Mouse (Mus musculus): ENCODE results near the gene Rhbdd2. TPM values are rescaled to one million over a fixed set of nuclear protein-coding genes. Genes with fewer than 3 reads are reported as not detected.
"Not testable (repeated sequence)": the region's sequence is repeated elsewhere in the genome, so short reads cannot be mapped to it uniquely, and the experiment has no call there.

Gene Rhbdd2
- total RNA-seq (2021) (10 to 100 TPM; 18.2 to 23.9 TPM), polyA plus RNA-seq (2012; rRNA removed) (23.0 and 27.6 TPM in 2 replicates)
- long read RNA-seq, full-length matches to known transcripts = 15 of 17 reads
- long read RNA-seq, partial matches to known transcripts = 0 of 17 reads
- long read RNA-seq, other reads (novel, unspliced or antisense) = 2 of 17 reads

DNA sequence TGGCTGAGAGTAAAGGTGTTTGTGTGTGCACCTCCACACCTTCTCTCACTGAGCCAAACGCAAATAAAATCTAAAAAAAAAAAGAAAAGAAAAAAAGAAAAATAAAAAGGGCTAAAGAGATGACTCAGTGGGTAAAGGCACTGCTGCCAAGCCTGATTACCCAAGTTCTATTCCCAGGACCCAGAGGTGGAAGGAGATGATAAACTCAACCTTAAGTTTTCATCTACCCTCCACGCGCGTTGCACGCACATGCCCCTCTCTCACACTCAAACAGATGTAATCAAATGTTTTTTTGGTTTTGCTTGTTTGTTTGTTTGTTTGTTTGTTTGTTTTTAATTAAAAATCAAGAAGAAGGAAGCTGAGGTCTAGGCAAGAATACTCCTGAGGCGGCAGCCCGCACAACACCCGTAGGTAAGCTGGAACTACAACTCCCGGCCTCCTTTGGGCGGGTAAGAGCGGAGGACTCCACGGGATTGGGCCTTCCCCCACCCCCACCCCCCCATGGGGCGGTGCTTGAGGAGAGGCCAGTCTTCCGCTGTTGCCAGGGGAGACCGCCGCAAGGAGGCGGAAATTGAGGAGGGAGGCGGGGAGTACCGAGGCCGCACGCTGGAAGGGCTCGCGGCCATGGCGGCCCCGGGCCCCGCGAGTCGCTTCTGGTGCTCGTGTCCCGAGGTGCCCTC, at the start of gene Rhbdd2:
TSS of gene Rhbdd2 (plus strand) at position 502 of the 680 bp plus-strand sequence.
- WGBS = 12% methylated on average over 30 of the region's 30 CpGs
- no peaks in the 10 kb centered on the region for H3K79me2 ChIP-seq (replicated peaks; ENCODE audit: control insufficient read depth, insufficient read depth, low read length)
- H3K36me3 ChIP-seq (ENCODE audit: control insufficient read depth, insufficient read depth, low read length) = no peaks in the 10 kb centered on the region
- TF ChIP-seq EP300 (IDR thresholded peaks at IDR 0.05; ENCODE audit: insufficient read depth, low read depth, low read length) (0 out of 2 replicates have a peak, but pooled peaks have one; percentile 44), CTCF (IDR thresholded peaks at IDR 0.05) (peak; percentile 66), POLR2A (IDR thresholded peaks at IDR 0.05; ENCODE audit: insufficient read depth, low read depth, low read length) (peak; percentile 77)
- H3K4me3 ChIP-seq = peak within 1 kb of the TSS; percentile 74
- peak within 1 kb of the TSS; percentile 96 for H3K9ac ChIP-seq (ENCODE audit: low read depth, low read length)
- DNase-seq = peak; percentile 98
- no peaks in the 10 kb centered on the region for H3K27me3 ChIP-seq (ENCODE audit: control insufficient read depth, insufficient read depth, low read length)
- H3K4me1 ChIP-seq (ENCODE audit: control insufficient read depth, insufficient read depth, low read length) = no peaks in the 10 kb centered on the region; the same call in 1 of the 2 replicates
- intact Hi-C loops (cut with DNase I) = loop anchor here (2.0 to 5.0 kb wide), 2 partner anchors 57 to 110 kb away; partner anchors contain the start of gene Tmem120a
- peak within 1 kb of the TSS; percentile 81 for H3K27ac ChIP-seq

DNA sequence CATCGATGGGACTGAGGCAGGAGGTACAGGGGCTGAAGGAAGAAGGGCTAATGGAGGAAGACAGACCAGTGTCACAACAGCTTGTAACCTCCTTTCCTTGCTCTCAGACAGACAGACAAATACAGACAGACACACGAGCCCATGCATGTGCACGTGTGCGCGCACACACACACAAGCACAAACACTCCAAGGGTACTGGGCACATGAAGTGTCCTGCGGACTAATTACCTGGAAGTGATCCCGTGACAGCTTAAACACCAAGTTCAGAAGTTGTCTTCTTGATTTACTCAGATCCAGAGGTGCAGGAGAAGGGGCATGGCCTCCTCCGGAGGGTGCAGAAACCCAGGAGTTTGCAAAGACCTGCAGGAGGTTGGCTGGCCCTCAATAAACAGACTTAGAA, 46.7 kb upstream of the Rhbdd2 start:
- no peak for TF ChIP-seq EP300 (IDR thresholded peaks at IDR 0.05; ENCODE audit: insufficient read depth, low read depth, low read length)
- TF ChIP-seq POLR2A (IDR thresholded peaks at IDR 0.05; ENCODE audit: insufficient read depth, low read depth, low read length) = no peak
- no peak for TF ChIP-seq CTCF (IDR thresholded peaks at IDR 0.05)
- no peak overlapping the region for H3K27ac ChIP-seq
- no peak overlapping the region for H3K9ac ChIP-seq (ENCODE audit: low read depth, low read length)
- no peak overlapping the region for H3K4me3 ChIP-seq
- 89% methylated on average over 8 of the region's 8 CpGs for WGBS
- DNase-seq = no peak
- H3K79me2 ChIP-seq (replicated peaks; ENCODE audit: control insufficient read depth, insufficient read depth, low read length) = no peaks in the 10 kb centered on the region
- no peaks in the 10 kb centered on the region for H3K4me1 ChIP-seq (ENCODE audit: control insufficient read depth, insufficient read depth, low read length)
- no peaks in the 10 kb centered on the region for H3K36me3 ChIP-seq (ENCODE audit: control insufficient read depth, insufficient read depth, low read length)
- intact Hi-C loops (cut with DNase I) = no loop called here
- H3K27me3 ChIP-seq (ENCODE audit: control insufficient read depth, insufficient read depth, low read length) = no peaks in the 10 kb centered on the region

DNA sequence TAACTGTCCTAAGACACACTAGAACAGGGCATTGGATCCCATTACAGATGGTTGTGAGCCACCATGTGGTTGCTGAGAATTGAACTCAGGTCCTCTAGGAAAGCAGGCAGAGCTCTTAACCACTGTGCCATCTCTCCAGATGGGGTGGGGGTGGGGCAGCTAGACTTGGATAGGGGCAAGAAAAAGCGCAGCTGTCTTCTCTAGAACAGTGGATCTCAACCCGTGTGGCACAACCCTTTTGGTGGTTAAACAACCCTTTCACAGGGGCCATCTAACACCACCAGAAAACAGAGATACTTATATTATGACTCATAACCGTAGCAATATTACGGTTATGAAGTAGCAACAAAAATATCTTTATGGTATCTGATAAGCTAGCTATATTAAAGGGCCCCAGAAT, 44.7 kb upstream of the Rhbdd2 start:
- no peaks in the 10 kb centered on the region for H3K4me1 ChIP-seq (ENCODE audit: control insufficient read depth, insufficient read depth, low read length)
- no peak overlapping the region for H3K9ac ChIP-seq (ENCODE audit: low read depth, low read length)
- no peaks in the 10 kb centered on the region for H3K27me3 ChIP-seq (ENCODE audit: control insufficient read depth, insufficient read depth, low read length)
- H3K4me3 ChIP-seq = no peak overlapping the region
- TF ChIP-seq CTCF (IDR thresholded peaks at IDR 0.05) (no peak), POLR2A (IDR thresholded peaks at IDR 0.05; ENCODE audit: insufficient read depth, low read depth, low read length) (no peak), EP300 (IDR thresholded peaks at IDR 0.05; ENCODE audit: insufficient read depth, low read depth, low read length) (no peak)
- H3K36me3 ChIP-seq (ENCODE audit: control insufficient read depth, insufficient read depth, low read length) = no peaks in the 10 kb centered on the region
- DNase-seq = no peak
- WGBS = 84% methylated on average over 4 of the region's 4 CpGs
- no peaks in the 10 kb centered on the region for H3K79me2 ChIP-seq (replicated peaks; ENCODE audit: control insufficient read depth, insufficient read depth, low read length)
- intact Hi-C loops (cut with DNase I) = no loop called here
- no peak overlapping the region for H3K27ac ChIP-seq

DNA sequence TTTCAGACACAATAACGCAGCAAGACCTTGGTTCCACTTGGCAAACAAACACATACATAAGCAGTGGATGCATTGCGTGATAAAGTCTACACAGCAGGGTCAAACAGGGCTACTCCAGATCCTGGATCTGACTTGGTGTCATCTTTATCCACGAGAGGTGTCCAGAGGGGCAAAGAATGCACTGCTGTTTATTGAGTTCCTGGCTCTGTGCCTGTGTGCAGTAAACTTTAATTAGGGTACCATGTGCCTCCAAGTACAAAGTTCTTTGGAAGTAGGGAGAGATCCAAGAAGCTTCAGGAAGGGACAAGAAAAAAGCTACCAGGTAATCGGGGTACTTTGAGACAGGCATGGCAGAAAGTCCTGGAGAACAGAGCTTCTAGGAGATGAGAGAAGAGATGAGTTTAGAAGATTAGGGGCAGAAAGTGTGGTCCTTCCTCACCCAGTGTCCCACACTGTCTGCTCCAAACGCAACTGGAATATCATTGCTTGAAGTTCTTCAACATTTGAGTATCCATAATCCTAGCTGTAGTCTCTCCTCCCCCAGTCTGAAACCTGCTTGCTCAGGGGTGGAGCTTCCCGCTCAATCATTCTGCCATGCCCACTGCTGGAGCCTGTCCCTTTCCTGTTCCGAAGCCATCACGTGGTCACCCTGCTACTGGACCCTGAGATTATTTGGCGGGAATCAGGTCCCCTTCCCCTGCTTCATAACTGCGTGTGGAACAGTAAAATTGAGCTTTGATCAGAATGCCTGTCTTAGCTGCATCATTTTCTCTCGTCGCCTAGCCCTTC, 42.2 kb upstream of the Rhbdd2 start:
- Histone ChIP-seq H3K27ac (no peak overlapping the region), H3K4me3 (no peak overlapping the region), H3K36me3 (ENCODE audit: control insufficient read depth, insufficient read depth, low read length) (no peaks in the 10 kb centered on the region), H3K79me2 (replicated peaks; ENCODE audit: control insufficient read depth, insufficient read depth, low read length) (no peaks in the 10 kb centered on the region), H3K9ac (ENCODE audit: low read depth, low read length) (no peak overlapping the region), H3K27me3 (ENCODE audit: control insufficient read depth, insufficient read depth, low read length) (no peaks in the 10 kb centered on the region), H3K4me1 (ENCODE audit: control insufficient read depth, insufficient read depth, low read length) (no peaks in the 10 kb centered on the region)
- 74% methylated on average over 12 of the region's 12 CpGs for WGBS
- TF ChIP-seq POLR2A (IDR thresholded peaks at IDR 0.05; ENCODE audit: insufficient read depth, low read depth, low read length) = no peak
- TF ChIP-seq CTCF (IDR thresholded peaks at IDR 0.05) = no peak
- no peak for TF ChIP-seq EP300 (IDR thresholded peaks at IDR 0.05; ENCODE audit: insufficient read depth, low read depth, low read length)
- DNase-seq = no peak
- intact Hi-C loops (cut with DNase I) = no loop called here

DNA sequence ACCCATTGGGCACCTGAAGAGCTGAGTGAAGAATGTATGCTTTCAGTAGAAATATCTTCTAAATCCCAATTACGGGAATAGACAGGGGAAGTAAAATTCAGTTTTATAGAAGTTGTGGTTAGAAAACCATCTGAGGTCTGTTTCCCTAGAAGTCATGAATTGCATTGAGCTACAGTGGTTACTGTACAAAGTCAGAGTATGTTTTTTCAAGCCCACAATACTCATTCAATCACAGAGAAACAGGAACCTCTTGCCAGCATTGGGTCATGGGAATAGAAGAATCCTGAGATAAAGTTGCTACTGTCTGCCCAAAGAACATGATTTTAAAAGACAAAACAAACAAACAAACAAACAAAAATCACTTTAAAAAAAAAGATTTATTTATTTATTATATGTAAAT, 27.8 kb upstream of the Rhbdd2 start:
- DNase-seq; H3K27ac ChIP-seq; H3K4me3 ChIP-seq; H3K4me1 ChIP-seq (ENCODE audit: control insufficient read depth, insufficient read depth, low read length); H3K27me3 ChIP-seq (ENCODE audit: control insufficient read depth, insufficient read depth, low read length); H3K9ac ChIP-seq (ENCODE audit: low read depth, low read length); H3K79me2 ChIP-seq (replicated peaks; ENCODE audit: control insufficient read depth, insufficient read depth, low read length); intact Hi-C loops (cut with DNase I); H3K36me3 ChIP-seq (ENCODE audit: control insufficient read depth, insufficient read depth, low read length): not testable (repeated sequence)
- no CpG with 5 or more reads among the region's 1 CpGs for WGBS

DNA sequence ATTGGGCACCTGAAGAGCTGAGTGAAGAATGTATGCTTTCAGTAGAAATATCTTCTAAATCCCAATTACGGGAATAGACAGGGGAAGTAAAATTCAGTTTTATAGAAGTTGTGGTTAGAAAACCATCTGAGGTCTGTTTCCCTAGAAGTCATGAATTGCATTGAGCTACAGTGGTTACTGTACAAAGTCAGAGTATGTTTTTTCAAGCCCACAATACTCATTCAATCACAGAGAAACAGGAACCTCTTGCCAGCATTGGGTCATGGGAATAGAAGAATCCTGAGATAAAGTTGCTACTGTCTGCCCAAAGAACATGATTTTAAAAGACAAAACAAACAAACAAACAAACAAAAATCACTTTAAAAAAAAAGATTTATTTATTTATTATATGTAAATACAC, 25.7 kb upstream of the Rhbdd2 start:
- intact Hi-C loops (cut with DNase I); H3K4me1 ChIP-seq (ENCODE audit: control insufficient read depth, insufficient read depth, low read length): not testable (repeated sequence)
- no CpG with 5 or more reads among the region's 1 CpGs for WGBS

More for the DNA sequence above, 25.7 kb upstream of the Rhbdd2 start:
- H3K9ac ChIP-seq (ENCODE audit: low read depth, low read length); DNase-seq; H3K79me2 ChIP-seq (replicated peaks; ENCODE audit: control insufficient read depth, insufficient read depth, low read length); H3K4me3 ChIP-seq; H3K36me3 ChIP-seq (ENCODE audit: control insufficient read depth, insufficient read depth, low read length); H3K27ac ChIP-seq; H3K27me3 ChIP-seq (ENCODE audit: control insufficient read depth, insufficient read depth, low read length): not testable (repeated sequence)
